Mouse (Mus musculus) intestine, postnatal 0 days (tissue): ENCODE measurements around the gene Rbbp8nl. TPM values are rescaled to one million over a fixed set of nuclear protein-coding genes. Genes with fewer than 3 reads are reported as not detected.
A peak's percentile ranks its signal among the peaks of the same experiment; 100 is the strongest.

Experiments used
- ATAC-seq: fragments of 200-750 bp; cut with Nextera tagmentation; 2 replicates; pipeline ENCODE4 v1.8.0; 2017; ENCODE audit warnings: mild to moderate bottlenecking, moderate TSS enrichment, moderate library complexity
- H3K27ac ChIP-seq: fragments of 300-500 bp; sonication (generic); 2 replicates; pipeline ENCODE4 v1.5.1; 2014; ENCODE audit warnings: mild to moderate bottlenecking, low read depth, low read length, moderate library complexity
- H3K27me3 ChIP-seq: fragments of 300-500 bp; sonication (generic); replicated peaks from 2 replicates; pipeline ENCODE4 v1.6.1; 2014; ENCODE audit warnings: low read length, mixed read lengths; ENCODE audit not compliant: control insufficient read depth, insufficient read depth
- H3K36me3 ChIP-seq: fragments of 300-500 bp; sonication (generic); 2 replicates; pipeline ENCODE4 v1.6.1; 2014; ENCODE audit warnings: mild to moderate bottlenecking, moderate library complexity; ENCODE audit not compliant: control insufficient read depth, insufficient read depth
- H3K4me1 ChIP-seq: fragments of 300-500 bp; sonication (generic); replicated peaks from 2 replicates; pipeline ENCODE4 v1.6.1; 2014; ENCODE audit warnings: antibody characterized with exemption, low read length, mixed read lengths; ENCODE audit not compliant: control insufficient read depth, insufficient read depth
- H3K4me2 ChIP-seq: fragments of 300-500 bp; sonication (generic); replicated peaks from 2 replicates; pipeline ENCODE4 v1.6.1; 2014; ENCODE audit warnings: low read depth, mild to moderate bottlenecking, moderate library complexity
- H3K4me3 ChIP-seq: fragments of 300-500 bp; sonication (generic); 2 replicates; pipeline ENCODE4 v1.5.1; 2014; ENCODE audit warnings: low read depth, low read length
- H3K9ac ChIP-seq: fragments of 300-500 bp; sonication (generic); 2 replicates; pipeline ENCODE4 v1.6.1; 2014; ENCODE audit warnings: mild to moderate bottlenecking, low read depth, low read length
- H3K9me3 ChIP-seq: fragments of 300-500 bp; sonication (generic); 2 replicates; pipeline ENCODE4 v1.6.1; 2016; ENCODE audit warnings: mixed run types; ENCODE audit not compliant: control insufficient read depth
- CTCF ChIP-seq: sonication (generic); IDR thresholded peaks from 2 replicates; pipeline ENCODE4 v1.5.1; 2016; ENCODE audit warnings: low read depth, mild to moderate bottlenecking, control low read depth, antibody characterized with exemption, moderate library complexity
- WGBS: fragments of 180-500 bp; shearing (Covaris S2); extraction: QIAGEN DNeasy Blood & Tissue Kit; methylation state at CpG from one replicate; pipeline ENCODE4 v1.1.7; 2014; 5-methylcytosine and 5-hydroxymethylcytosine counted together
- polyA plus RNA-seq: library from polyadenylated mRNA; unstranded; fragments of >200 nt; fragmentation: Nextera tagmentation; extraction: Ambion mirVana; gene quantifications from 2 replicates; pipeline ENCODE4 v1.2.1, GENCODE M21; 2015

Rbbp8nl gene
- polyA plus RNA-seq, 1 experiment from 2014 or later = 0.25 TPM

DNA sequence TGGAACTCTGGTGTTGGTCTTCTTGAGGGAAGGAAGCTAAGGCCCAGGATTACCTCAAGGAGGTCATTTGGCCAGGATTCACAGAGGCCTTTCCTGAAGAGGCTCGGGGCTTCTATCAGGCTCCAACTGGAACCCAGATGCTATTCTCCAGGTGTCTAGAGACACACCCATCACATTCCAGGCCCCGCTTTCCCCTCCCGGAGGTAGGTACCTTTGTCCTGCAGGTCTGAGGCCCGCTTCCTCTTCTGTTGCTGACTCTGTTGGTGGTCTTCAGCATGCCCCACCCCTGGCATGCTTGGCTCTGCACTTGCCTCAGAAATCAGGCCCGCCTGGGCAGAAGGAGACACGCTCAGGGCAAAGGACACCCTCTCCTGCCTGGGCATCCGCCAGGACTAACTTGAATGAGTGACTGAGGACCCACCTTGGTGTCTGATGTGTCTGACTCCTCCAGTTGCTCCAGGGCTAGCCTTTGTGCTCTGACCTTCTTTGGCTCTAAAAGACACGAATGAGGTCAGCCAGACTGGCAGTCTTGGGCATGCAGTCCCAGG, 11.8 kb downstream of the Rbbp8nl start:
- peak overlapping the region; percentile 94 for H3K27ac ChIP-seq
- no peaks in the 10 kb centered on the region for H3K27me3 ChIP-seq
- no peak overlapping the region for H3K9ac ChIP-seq
- no peaks in the 10 kb centered on the region for H3K36me3 ChIP-seq
- no peak for TF ChIP-seq CTCF
- ATAC-seq = no peak
- H3K4me3 ChIP-seq = no peak overlapping the region
- WGBS = 44% methylated on average over 8 of the region's 8 CpGs
- H3K4me1 ChIP-seq = 0 out of 2 replicates have a peak, but pooled peaks cover 6% of the 10 kb centered on the region
- H3K4me2 ChIP-seq = 0 out of 2 replicates have a peak overlapping the region, but pooled peaks have one; percentile 45
- H3K9me3 ChIP-seq = no peaks in the 10 kb centered on the region

DNA sequence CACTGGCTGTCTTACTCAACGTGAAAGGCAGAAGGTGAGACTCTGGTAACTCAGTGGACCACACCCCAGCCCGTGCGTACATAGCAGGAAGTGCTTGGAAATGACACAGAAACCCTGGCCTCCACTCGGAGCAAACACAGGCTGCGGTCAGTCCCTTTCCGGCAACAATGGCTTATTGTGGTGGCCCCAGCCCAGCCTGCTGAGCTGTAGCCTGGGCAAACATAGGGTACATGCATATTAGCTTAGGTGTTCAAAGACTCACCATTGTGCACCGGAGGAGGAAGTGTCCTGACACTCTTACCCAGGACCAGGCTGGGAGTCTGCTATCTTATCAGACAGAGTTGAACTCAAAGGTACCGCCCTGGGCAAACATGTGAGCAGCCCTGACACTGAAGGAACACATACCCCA, 12.8 kb downstream of the Rbbp8nl start:
- H3K4me1 ChIP-seq = 0 out of 2 replicates have a peak, but pooled peaks cover 6% of the 10 kb centered on the region
- H3K4me2 ChIP-seq = peak overlapping the region; percentile 45; the same call in 1 of the 2 replicates
- 27% methylated on average over 8 of the region's 8 CpGs for WGBS
- H3K27ac ChIP-seq = peak overlapping the region; percentile 94
- no peaks in the 10 kb centered on the region for H3K27me3 ChIP-seq
- no peak overlapping the region for H3K4me3 ChIP-seq
- no peak overlapping the region for H3K9ac ChIP-seq
- no peaks in the 10 kb centered on the region for H3K9me3 ChIP-seq
- peak; percentile 65 for ATAC-seq
- no peaks in the 10 kb centered on the region for H3K36me3 ChIP-seq
- no peak for TF ChIP-seq CTCF

DNA sequence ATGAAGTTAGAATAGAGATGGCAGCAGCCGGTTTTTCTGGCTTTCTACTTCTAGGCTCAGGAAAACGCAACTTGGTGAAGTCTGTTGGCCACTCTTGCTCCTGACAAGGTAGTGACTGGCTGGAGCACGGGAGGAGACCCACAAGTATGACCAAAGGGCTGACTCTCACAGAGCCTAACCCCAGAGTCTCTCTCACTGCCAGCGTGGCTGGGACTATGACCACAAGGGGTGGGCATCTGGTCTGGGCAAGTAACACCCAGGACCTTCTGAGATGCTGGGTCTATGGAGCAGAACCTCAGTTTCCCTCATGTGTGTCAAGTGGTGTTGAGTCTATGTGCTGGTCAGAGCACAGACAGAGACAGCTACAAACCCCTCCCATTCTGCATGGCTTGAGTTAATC, 13.3 kb downstream of the Rbbp8nl start:
- Histone ChIP-seq H3K27me3 (no peaks in the 10 kb centered on the region), H3K4me3 (no peak overlapping the region), H3K27ac (peak overlapping the region; percentile 94), H3K4me2 (peak overlapping the region; percentile 45), H3K4me1 (0 out of 2 replicates have a peak, but pooled peaks cover 6% of the 10 kb centered on the region), H3K9ac (no peak overlapping the region), H3K9me3 (no peaks in the 10 kb centered on the region), H3K36me3 (no peaks in the 10 kb centered on the region)
- 25% methylated on average over 4 of the region's 4 CpGs for WGBS
- no peak; the same call in 1 of the 2 replicates for ATAC-seq
- no peak for TF ChIP-seq CTCF

DNA sequence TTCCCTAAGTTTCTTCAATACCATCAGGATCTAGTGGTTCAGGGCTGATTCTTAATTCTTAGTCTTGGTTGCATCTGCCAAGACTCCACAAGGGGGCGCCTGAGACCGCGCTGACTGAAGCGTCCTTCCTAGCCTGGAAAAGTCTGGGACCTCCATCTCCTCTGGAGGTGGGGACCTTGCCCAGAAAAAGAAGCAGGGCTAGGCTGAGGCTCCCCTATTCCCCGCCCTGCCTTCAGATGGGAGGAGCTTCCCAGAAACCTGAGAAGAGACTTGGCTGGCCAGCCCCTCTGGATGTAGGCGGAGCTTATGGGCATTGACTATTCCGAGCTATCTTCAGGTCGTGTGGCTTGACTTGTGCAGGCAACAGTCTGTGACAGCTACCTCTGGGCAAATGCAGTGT, 13.8 kb downstream of the Rbbp8nl start:
- Histone ChIP-seq H3K4me3 (no peak overlapping the region), H3K27me3 (no peaks in the 10 kb centered on the region), H3K27ac (peak overlapping the region; percentile 94), H3K4me2 (peak overlapping the region; percentile 45), H3K4me1 (0 out of 2 replicates have a peak, but pooled peaks cover 6% of the 10 kb centered on the region), H3K36me3 (no peaks in the 10 kb centered on the region; the same call in 1 of the 2 replicates), H3K9ac (no peak overlapping the region), H3K9me3 (no peaks in the 10 kb centered on the region)
- ATAC-seq = peak; percentile 62
- TF ChIP-seq CTCF = peak; percentile 99
- under 1% methylated on average over 8 of the region's 8 CpGs for WGBS

DNA sequence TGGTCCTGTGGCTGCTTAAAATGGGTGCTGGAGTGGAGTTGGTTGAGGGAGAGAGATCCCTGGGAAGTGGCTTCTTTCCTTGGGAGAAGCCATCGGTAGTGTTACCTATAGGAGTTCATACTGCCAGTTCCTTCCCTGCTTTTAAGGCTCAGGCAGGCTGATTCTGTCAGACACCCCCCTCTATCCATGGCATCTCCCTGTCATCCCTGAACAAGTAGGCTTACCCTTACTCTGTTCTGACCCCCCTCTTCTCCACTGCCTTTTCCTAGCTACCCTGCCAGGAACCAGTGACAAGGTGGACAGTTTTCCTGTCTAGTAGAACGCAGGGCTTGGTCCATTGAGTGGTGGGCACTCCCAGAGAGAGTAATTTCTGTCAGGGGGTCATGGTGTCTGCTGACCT, 15.2 kb downstream of the Rbbp8nl start:
- H3K36me3 ChIP-seq = peaks cover 4% of the 10 kb centered on the region; the same call in 1 of the 2 replicates
- no peak for TF ChIP-seq CTCF
- no peak for ATAC-seq
- no peak overlapping the region for H3K27ac ChIP-seq
- H3K9ac ChIP-seq = no peak overlapping the region
- no peaks in the 10 kb centered on the region for H3K27me3 ChIP-seq
- no peak overlapping the region for H3K4me3 ChIP-seq
- H3K4me2 ChIP-seq = 0 out of 2 replicates have a peak overlapping the region, but pooled peaks have one; percentile 97
- no peaks in the 10 kb centered on the region for H3K9me3 ChIP-seq
- 92% methylated on average over 2 of the region's 2 CpGs for WGBS
- 0 out of 2 replicates have a peak, but pooled peaks cover 6% of the 10 kb centered on the region for H3K4me1 ChIP-seq

DNA sequence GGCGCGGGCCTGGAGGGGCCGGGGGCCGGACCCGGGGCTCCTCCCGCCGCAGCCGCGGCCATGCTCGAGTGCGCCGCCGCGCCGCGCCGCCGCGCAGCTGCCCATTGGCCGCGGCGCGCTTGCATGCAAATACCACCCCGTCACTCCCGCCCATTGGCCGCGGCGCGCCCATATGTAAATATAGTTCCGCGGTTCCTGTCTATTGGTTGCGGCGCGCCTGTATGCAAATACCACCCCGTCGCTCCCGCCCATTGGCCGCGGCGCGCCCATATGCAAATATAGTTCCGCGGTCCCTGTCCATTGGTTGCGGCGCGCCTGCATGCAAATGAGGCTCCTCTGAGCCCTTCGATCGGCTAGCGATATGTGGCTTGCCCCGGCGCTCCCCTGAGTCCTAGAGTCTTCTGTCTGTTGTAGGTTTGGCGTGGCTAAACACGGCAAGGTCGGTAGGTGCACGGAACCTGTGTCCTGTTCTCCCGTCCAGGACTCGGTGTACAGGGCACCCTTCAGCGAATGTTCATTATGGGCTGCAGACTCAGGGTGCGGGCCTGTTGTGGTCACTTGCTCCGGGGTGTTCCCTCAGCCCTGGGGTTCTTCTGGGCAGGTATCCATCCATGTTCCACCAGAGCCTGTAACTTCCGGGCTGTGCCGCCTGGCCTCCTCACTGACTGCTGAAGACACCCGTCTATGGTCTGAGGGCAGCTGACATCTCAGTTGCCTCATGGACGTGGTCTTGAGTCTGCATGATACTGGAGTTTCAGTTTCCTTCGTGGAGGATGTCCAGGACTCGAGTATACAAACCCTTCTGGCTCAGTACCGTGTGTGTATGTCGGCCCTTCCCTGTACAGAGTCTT, 16.1 kb downstream of the Rbbp8nl start, which contains the start of gene Cables2:
TSS of gene Cables2 (minus strand) at position 103 of the 851 bp plus-strand sequence.
- peak; percentile 83 for ATAC-seq
- H3K27ac ChIP-seq = peak within 1 kb of the TSS; percentile 76
- 0 out of 2 replicates have a peak, but pooled peaks cover 6% of the 10 kb centered on the region for H3K4me1 ChIP-seq
- TF ChIP-seq CTCF = no peak
- H3K36me3 ChIP-seq = peaks cover 12% of the 10 kb centered on the region
- peak within 1 kb of the TSS; percentile 77 for H3K4me3 ChIP-seq
- 3% methylated on average over 66 of the region's 68 CpGs for WGBS
- no peaks in the 10 kb centered on the region for H3K9me3 ChIP-seq
- peak within 1 kb of the TSS; percentile 83 for H3K9ac ChIP-seq
- no peaks in the 10 kb centered on the region for H3K27me3 ChIP-seq
- H3K4me2 ChIP-seq = peak within 1 kb of the TSS; percentile 97
